Mouse (Mus musculus): ENCODE measurements around the gene Lmtk2.

Lmtk2 gene

GRCm38 (mm10) chr5:144207478-144207877 lies 107.2 kb downstream of the Lmtk2 start:
- in situ Hi-C loops (cut with MboI, MseI), result loop anchor here (25.0 kb wide), 1 partner anchor 555 kb away; the partner anchor contains the start of genes Tmem130 and Trrap

GRCm38 (mm10) chr5:144214453-144214852 lies 114.2 kb downstream of the Lmtk2 start:
- in situ Hi-C loops (cut with MboI, MseI), result loop anchor here (25.0 kb wide), 1 partner anchor 548 kb away; the partner anchor contains the start of genes Tmem130 and Trrap

GRCm38 (mm10) chr5:144215992-144216391 lies 115.8 kb downstream of the Lmtk2 start:
- in situ Hi-C loops (cut with MboI, MseI), result loop anchor here (25.0 kb wide), 1 partner anchor 546 kb away; the partner anchor contains the start of genes Tmem130 and Trrap

- in situ Hi-C loops (cut with MboI, MseI), result loop anchor here (25.0 kb wide), 1 partner anchor 544 kb away; the partner anchor contains the start of genes Tmem130 and Trrap
These were observed 117.8 kb downstream of the Lmtk2 start for GRCm38 (mm10) chr5:144218061-144218460.

- in situ Hi-C loops (cut with MboI, MseI), result loop anchor here (25.0 kb wide), 1 partner anchor 543 kb away; the partner anchor contains the start of genes Tmem130 and Trrap
These were observed 119.1 kb downstream of the Lmtk2 start for GRCm38 (mm10) chr5:144219306-144219705.

GRCm38 (mm10) chr5:144219936-144220335 lies 119.7 kb downstream of the Lmtk2 start:
- in situ Hi-C loops (cut with MboI, MseI), result loop anchor here (25.0 kb wide), 1 partner anchor 542 kb away; the partner anchor contains the start of genes Tmem130 and Trrap

- in situ Hi-C loops (cut with MboI, MseI), result loop anchor here (25.0 kb wide), 1 partner anchor 541 kb away; the partner anchor contains the start of genes Tmem130 and Trrap
These were observed 121.1 kb downstream of the Lmtk2 start for GRCm38 (mm10) chr5:144221305-144221704.

GRCm38 (mm10) chr5:144222811-144223502 lies 122.7 kb downstream of the Lmtk2 start:
- in situ Hi-C loops (cut with MboI, MseI), result loop anchor here (25.0 kb wide), 1 partner anchor 539 kb away; the partner anchor contains the start of genes Tmem130 and Trrap

GRCm38 (mm10) chr5:144223503-144223862 lies 123.2 kb downstream of the Lmtk2 start, which contains the start of gene Tecpr1:
TSS of gene Tecpr1 (minus strand) at chr5:144223615.
- in situ Hi-C loops (cut with MboI, MseI), result loop anchor here (25.0 kb wide), 1 partner anchor 539 kb away; the partner anchor contains the start of genes Tmem130 and Trrap

- in situ Hi-C loops (cut with MboI, MseI), result loop anchor here (25.0 kb wide), 1 partner anchor 538 kb away; the partner anchor contains the start of genes Tmem130 and Trrap
These were observed 123.9 kb downstream of the Lmtk2 start for GRCm38 (mm10) chr5:144223899-144224816.

GRCm38 (mm10) chr5:144226220-144226619 lies 126.0 kb downstream of the Lmtk2 start:
- in situ Hi-C loops (cut with MboI, MseI), result no loop called here

- in situ Hi-C loops (cut with MboI, MseI), result no loop called here
These were observed 130.0 kb downstream of the Lmtk2 start for GRCm38 (mm10) chr5:144230216-144230615.

GRCm38 (mm10) chr5:144231410-144231809 lies 131.2 kb downstream of the Lmtk2 start:
- in situ Hi-C loops (cut with MboI, MseI), result no loop called here

- in situ Hi-C loops (cut with MboI, MseI), result no loop called here
These were observed 132.3 kb downstream of the Lmtk2 start for GRCm38 (mm10) chr5:144232531-144232930.

GRCm38 (mm10) chr5:144234222-144234621 lies 134.0 kb downstream of the Lmtk2 start:
- in situ Hi-C loops (cut with MboI, MseI), result no loop called here

GRCm38 (mm10) chr5:144234714-144235113 lies 134.5 kb downstream of the Lmtk2 start:
- in situ Hi-C loops (cut with MboI, MseI), result no loop called here
